Mouse (Mus musculus) heart, embryonic 11.5 days (tissue): ENCODE measurements around the gene Cbx1. TPM values are rescaled to one million over a fixed set of nuclear protein-coding genes. Genes with fewer than 3 reads are reported as not detected.

Experiments
- ATAC-seq: fragments of 200-750 bp; cut with Nextera tagmentation; replicated peaks from 2 replicates; pipeline ENCODE4 v1.8.0; 2017; ENCODE audit warnings: moderate library complexity; ENCODE audit not compliant: insufficient number of reproducible peaks, low FRiP score, low TSS enrichment
- H3K27ac ChIP-seq: fragments of 300-500 bp; sonication (generic); 2 replicates; pipeline ENCODE4 v1.5.1; 2014; ENCODE audit warnings: mild to moderate bottlenecking, low read depth, low read length
- H3K27me3 ChIP-seq: fragments of 300-500 bp; sonication (generic); 2 replicates; pipeline ENCODE4 v1.6.1; 2014; ENCODE audit warnings: mild to moderate bottlenecking, low read length, mixed read lengths; ENCODE audit not compliant: control insufficient read depth, insufficient read depth
- H3K36me3 ChIP-seq: fragments of 300-500 bp; sonication (generic); 2 replicates; pipeline ENCODE4 v1.6.1; 2014; ENCODE audit warnings: mild to moderate bottlenecking, low read length, moderate library complexity, mixed read lengths; ENCODE audit not compliant: control insufficient read depth, insufficient read depth
- H3K4me1 ChIP-seq: fragments of 300-500 bp; sonication (generic); 2 replicates; pipeline ENCODE4 v1.6.1; 2014; ENCODE audit warnings: low read length; ENCODE audit not compliant: control insufficient read depth, insufficient read depth
- H3K4me2 ChIP-seq: fragments of 300-500 bp; sonication (generic); 2 replicates; pipeline ENCODE4 v1.6.1; 2014; ENCODE audit warnings: mild to moderate bottlenecking, moderate library complexity
- H3K4me3 ChIP-seq: fragments of 300-500 bp; sonication (generic); 2 replicates; pipeline ENCODE4 v1.5.1; 2014; ENCODE audit warnings: low read depth, low read length
- H3K9ac ChIP-seq: fragments of 300-500 bp; sonication (generic); 2 replicates; pipeline ENCODE4 v1.6.1; 2014; ENCODE audit warnings: mild to moderate bottlenecking, low read depth, low read length, moderate library complexity
- H3K9me3 ChIP-seq: fragments of 300-500 bp; sonication (generic); replicated peaks from 2 replicates; pipeline ENCODE4 v1.6.1; 2016; ENCODE audit warnings: low read length; ENCODE audit not compliant: control insufficient read depth
- WGBS: fragments of 180-500 bp; shearing (Covaris S2); extraction: QIAGEN DNeasy Blood & Tissue Kit; methylation state at CpG from one replicate; pipeline ENCODE4 v1.1.7; 2014; ENCODE audit not compliant: insufficient replicate concordance; 5-methylcytosine and 5-hydroxymethylcytosine counted together
- polyA plus RNA-seq: library from polyadenylated mRNA; unstranded; fragments of >200 nt; fragmentation: Nextera tagmentation; extraction: Ambion mirVana; gene quantifications from 2 replicates; pipeline ENCODE4 v1.2.1, GENCODE M21; 2014

Gene Cbx1
- 50.7 and 60.0 TPM in 2 replicates for polyA plus RNA-seq

GRCm38 (mm10) chr11:96788871-96789795 is at the start of gene Cbx1:
TSS of gene Cbx1 (plus strand) at chr11:96789127.
- no peaks in the 10 kb centered on the region for H3K27me3 ChIP-seq
- H3K4me2 ChIP-seq = peak within 1 kb of the TSS; percentile 86
- peak within 1 kb of the TSS; percentile 97 for H3K9ac ChIP-seq
- H3K9me3 ChIP-seq = no peaks in the 10 kb centered on the region
- H3K4me1 ChIP-seq = peaks cover 9% of the 10 kb centered on the region
- H3K4me3 ChIP-seq = peak within 1 kb of the TSS; percentile 89
- peak; percentile 94 for ATAC-seq
- WGBS = under 1% methylated on average over 91 of the region's 93 CpGs
- no peaks in the 10 kb centered on the region for H3K36me3 ChIP-seq
- peak within 1 kb of the TSS; percentile 97 for H3K27ac ChIP-seq

GRCm38 (mm10) chr11:96740796-96741195 is 48.1 kb upstream of the Cbx1 start:
- Histone ChIP-seq H3K4me1 (0 out of 2 replicates have a peak, but pooled peaks cover 3% of the 10 kb centered on the region), H3K27ac (no peak overlapping the region), H3K9ac (no peak overlapping the region), H3K9me3 (no peaks in the 10 kb centered on the region), H3K36me3 (no peaks in the 10 kb centered on the region), H3K27me3 (peaks cover 26% of the 10 kb centered on the region), H3K4me2 (no peak overlapping the region), H3K4me3 (no peak overlapping the region)
- no peak for ATAC-seq
- 73% methylated on average over 12 of the region's 12 CpGs for WGBS

- no peaks in the 10 kb centered on the region for H3K36me3 ChIP-seq
- no peak overlapping the region for H3K4me3 ChIP-seq
- no peak overlapping the region for H3K9ac ChIP-seq
- ATAC-seq = no peak
- WGBS = 40% methylated on average over 12 of the region's 12 CpGs
- no peaks in the 10 kb centered on the region for H3K4me1 ChIP-seq
- no peaks in the 10 kb centered on the region for H3K9me3 ChIP-seq
- no peak overlapping the region for H3K27ac ChIP-seq
- peaks cover 22% of the 10 kb centered on the region for H3K27me3 ChIP-seq
- no peak overlapping the region for H3K4me2 ChIP-seq
Observed at GRCm38 (mm10) chr11:96741995-96742394, 46.9 kb upstream of the Cbx1 start.

GRCm38 (mm10) chr11:96743000-96743399 is 45.9 kb upstream of the Cbx1 start:
- Histone ChIP-seq H3K4me3 (no peak overlapping the region), H3K4me1 (no peaks in the 10 kb centered on the region), H3K9ac (no peak overlapping the region), H3K4me2 (no peak overlapping the region), H3K36me3 (no peaks in the 10 kb centered on the region), H3K27ac (no peak overlapping the region), H3K27me3 (peaks cover 20% of the 10 kb centered on the region), H3K9me3 (no peaks in the 10 kb centered on the region)
- ATAC-seq = no peak
- WGBS = 73% methylated on average over 11 of the region's 11 CpGs

GRCm38 (mm10) chr11:96743891-96744290 is 45.0 kb upstream of the Cbx1 start:
- 68% methylated on average over 4 of the region's 4 CpGs for WGBS
- Histone ChIP-seq H3K4me1 (no peaks in the 10 kb centered on the region), H3K36me3 (no peaks in the 10 kb centered on the region), H3K27ac (no peak overlapping the region), H3K4me2 (no peak overlapping the region), H3K9me3 (no peaks in the 10 kb centered on the region), H3K4me3 (no peak overlapping the region), H3K9ac (no peak overlapping the region), H3K27me3 (peaks cover 20% of the 10 kb centered on the region)
- no peak for ATAC-seq

GRCm38 (mm10) chr11:96746648-96747047 is 42.3 kb upstream of the Cbx1 start:
- no peak overlapping the region for H3K9ac ChIP-seq
- WGBS = 69% methylated on average over 6 of the region's 6 CpGs
- no peaks in the 10 kb centered on the region for H3K36me3 ChIP-seq
- H3K4me1 ChIP-seq = no peaks in the 10 kb centered on the region
- H3K4me2 ChIP-seq = no peak overlapping the region
- peaks cover 16% of the 10 kb centered on the region for H3K27me3 ChIP-seq
- no peak overlapping the region for H3K4me3 ChIP-seq
- H3K9me3 ChIP-seq = no peaks in the 10 kb centered on the region
- no peak for ATAC-seq
- H3K27ac ChIP-seq = no peak overlapping the region

- Histone ChIP-seq H3K27ac (no peak overlapping the region), H3K36me3 (no peaks in the 10 kb centered on the region), H3K4me2 (no peak overlapping the region), H3K27me3 (peaks cover 12% of the 10 kb centered on the region), H3K9me3 (no peaks in the 10 kb centered on the region), H3K4me1 (no peaks in the 10 kb centered on the region), H3K4me3 (no peak overlapping the region), H3K9ac (no peak overlapping the region)
- 60% methylated on average over 3 of the region's 3 CpGs for WGBS
- no peak for ATAC-seq
Observed at GRCm38 (mm10) chr11:96747555-96747954, 41.4 kb upstream of the Cbx1 start.

- no peak for ATAC-seq
- Histone ChIP-seq H3K4me2 (no peak overlapping the region), H3K27ac (no peak overlapping the region), H3K9me3 (no peaks in the 10 kb centered on the region), H3K9ac (no peak overlapping the region), H3K36me3 (no peaks in the 10 kb centered on the region), H3K4me3 (no peak overlapping the region), H3K27me3 (no peaks in the 10 kb centered on the region), H3K4me1 (no peaks in the 10 kb centered on the region)
- 87% methylated on average over 2 of the region's 2 CpGs for WGBS
Observed at GRCm38 (mm10) chr11:96755298-96755697, 33.6 kb upstream of the Cbx1 start.

- H3K4me2 ChIP-seq = no peak overlapping the region
- WGBS = 50% methylated on average over 4 of the region's 4 CpGs
- no peaks in the 10 kb centered on the region for H3K9me3 ChIP-seq
- H3K9ac ChIP-seq = no peak overlapping the region
- H3K4me1 ChIP-seq = no peaks in the 10 kb centered on the region
- no peaks in the 10 kb centered on the region for H3K27me3 ChIP-seq
- ATAC-seq = no peak
- no peak overlapping the region for H3K27ac ChIP-seq
- no peaks in the 10 kb centered on the region for H3K36me3 ChIP-seq
- no peak overlapping the region for H3K4me3 ChIP-seq
Observed at GRCm38 (mm10) chr11:96757421-96757820, 31.5 kb upstream of the Cbx1 start.
